Mouse (Mus musculus): ENCODE results near the gene Meis1.

- TF ChIP-seq USF1 (IDR thresholded peaks at IDR 0.05; ENCODE audit: low read depth, low read length) (no peak), POLR2A (IDR thresholded peaks at IDR 0.05; ENCODE audit: low read depth, low read length) (no peak), CTCF (conservative IDR thresholded peaks at IDR 0.05 in 1 of 2, IDR thresholded peaks at IDR 0.05 in 1 of 2; ENCODE audit: low read depth in 2 of 2, low read length in 2 of 2) (peak in 1 of 2 experiments; percentile 54; a peak in 2 of 4 replicates), RAD21 (IDR thresholded peaks at IDR 0.05; ENCODE audit: low read depth, low read length) (peak; percentile 57), ZMIZ1 (IDR thresholded peaks at IDR 0.05; ENCODE audit: low read depth, low read length) (no peak), NELFE (IDR thresholded peaks at IDR 0.05; ENCODE audit: low read depth, low read length) (no peak), POLR2AphosphoS2 (IDR thresholded peaks at IDR 0.05; ENCODE audit: low read depth, low read length) (no peak), NRF1 (IDR thresholded peaks at IDR 0.05; ENCODE audit: low read depth, low read length) (no peak), MAX (IDR thresholded peaks at IDR 0.05; ENCODE audit: low read length) (no peak)
Measured at GRCm38 (mm10) chr11:18942990-18943389, 75.8 kb downstream of the Meis1 start.
